Mouse (Mus musculus) liver, adult 2 months (tissue): ENCODE results near the gene Tmprss11e.

ENCODE experiments used
- CTCF ChIP-seq: fragments of 200-500 bp; IDR thresholded peaks from 2 replicates; pipeline ENCODE4 v1.5.1; 2011; ENCODE audit warnings: low read depth, low read length, control low read depth
- POLR2A ChIP-seq: fragments of 200-500 bp; IDR thresholded peaks from 2 replicates; pipeline ENCODE4 v1.6.1; 2011; ENCODE audit warnings: low read length, control low read depth; ENCODE audit not compliant: insufficient read depth; ENCODE audit errors: extremely low read depth

DNA sequence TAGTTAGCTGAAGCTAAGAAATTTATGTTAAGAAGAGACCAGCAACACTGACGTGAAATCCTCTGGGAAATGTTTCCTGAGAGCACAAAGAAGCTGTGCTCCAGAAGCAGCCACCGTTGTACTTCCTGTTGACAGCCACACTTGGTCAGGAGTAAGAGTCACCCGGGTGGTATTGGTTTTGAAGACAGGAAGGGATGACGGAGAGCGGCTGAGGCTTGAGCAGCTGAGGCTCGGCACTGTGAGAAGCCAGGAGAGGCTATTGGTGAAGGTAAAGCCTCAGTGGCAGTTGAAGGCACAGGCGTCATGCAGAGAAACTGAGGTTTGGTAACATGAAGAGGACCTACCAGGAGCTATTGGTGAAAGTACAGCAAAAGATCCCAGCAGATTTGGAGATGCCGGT lies 47.2 kb upstream of the Tmprss11e start:
- TF ChIP-seq POLR2A (no peak), CTCF (no peak)
